Mouse (Mus musculus) cerebellum, postnatal 14 days (tissue): ENCODE results near the gene Nol8.

ENCODE experiments used
- DNase-seq, 2 experiments: peaks; one replicate each; pipeline ENCODE4 v3.0.0; 2021; ENCODE audit warnings: mixed read lengths in 2 of 2

The Nol8 gene

GRCm38 (mm10) chr13:49652481-49653179, at the start of gene Nol8, which contains the start of gene Cenpp:
Gene Nol8 (plus strand): TSS chr13:49653078.
Gene Cenpp (minus strand): TSS chr13:49652785.
- DNase-seq = peak; percentile 100

GRCm38 (mm10) chr13:49603603-49604002, 49.3 kb upstream of the Nol8 start:
- DNase-seq = no peak

GRCm38 (mm10) chr13:49607714-49608113, 45.2 kb upstream of the Nol8 start, which contains the start of gene Ogn:
Gene Ogn (plus strand): TSS chr13:49608046.
- DNase-seq = no peak

DNA sequence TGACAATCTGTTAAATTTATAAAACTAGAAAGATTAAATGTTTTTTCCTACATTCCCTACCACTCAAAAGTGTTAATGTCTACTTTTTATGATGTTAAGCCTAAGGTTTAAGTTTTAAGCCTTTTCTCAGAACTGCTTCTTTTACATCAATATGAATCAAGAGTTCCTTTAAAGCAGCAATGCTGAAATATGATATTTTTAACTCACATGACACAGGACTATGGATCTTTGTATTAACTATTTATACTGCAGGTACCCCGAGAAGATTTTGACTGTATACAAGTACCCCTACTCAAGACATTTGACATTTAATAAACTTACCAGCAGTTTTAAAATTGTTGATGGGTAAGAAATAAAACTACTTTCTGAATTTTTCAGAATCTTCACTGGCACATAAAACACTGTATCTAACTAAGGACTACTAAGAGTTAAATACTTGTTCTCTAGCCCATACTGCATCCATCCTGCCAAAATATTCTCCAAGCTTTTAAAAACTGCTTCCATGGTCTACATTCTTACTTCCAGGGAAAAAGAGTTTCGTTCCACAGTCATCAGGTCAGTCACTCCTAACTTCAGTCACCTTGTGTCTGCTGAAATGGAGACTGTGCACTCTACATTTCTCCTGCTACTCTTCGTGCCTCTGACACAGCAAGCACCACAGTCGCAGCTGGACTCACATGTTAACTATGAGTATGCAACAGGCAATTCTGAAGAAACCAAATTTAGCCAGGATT, 44.1 kb upstream of the Nol8 start:
- no peak for DNase-seq

DNA sequence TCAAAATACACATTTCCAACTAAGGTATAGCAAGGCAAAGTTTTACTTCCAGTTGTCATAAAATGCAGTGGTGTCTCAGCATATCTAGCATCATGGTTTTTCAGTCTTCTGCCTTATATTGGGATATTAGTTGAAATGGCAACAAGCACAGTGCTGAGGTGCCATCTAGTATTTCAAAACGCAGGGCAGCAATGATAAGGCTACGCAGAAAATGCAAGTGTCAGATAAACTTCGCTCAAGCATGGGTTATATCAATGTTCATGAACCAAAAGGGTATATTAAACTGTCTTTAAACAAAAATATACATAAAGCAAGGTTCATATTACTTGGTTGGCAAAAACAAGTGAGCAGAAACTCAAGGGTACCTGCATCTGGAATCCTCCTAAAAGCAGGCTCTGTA, 35.9 kb upstream of the Nol8 start:
- no peak for DNase-seq

- no peak for DNase-seq
Measured at GRCm38 (mm10) chr13:49618365-49618764, 34.5 kb upstream of the Nol8 start.

DNA sequence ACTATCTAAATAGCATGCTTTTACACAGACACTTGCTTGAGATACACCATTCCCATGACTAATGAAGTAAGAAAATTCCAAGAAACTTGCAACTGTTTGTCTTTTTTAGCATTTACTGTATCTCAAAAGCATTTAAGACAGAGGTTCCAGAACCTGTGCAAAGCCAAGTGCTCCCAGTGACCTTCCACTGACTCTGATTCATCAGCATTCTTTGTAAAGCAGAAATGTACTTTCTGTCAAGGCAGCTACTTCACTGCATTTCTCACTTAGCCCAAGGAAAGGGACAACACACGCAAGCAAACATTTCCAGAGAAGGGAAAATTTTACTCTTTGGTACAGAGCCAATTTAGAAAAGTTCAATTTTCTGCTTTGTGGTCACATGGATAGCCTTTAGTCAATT, 29.7 kb upstream of the Nol8 start:
- no peak for DNase-seq

- no peak for DNase-seq
Measured at GRCm38 (mm10) chr13:49628167-49628566, 24.7 kb upstream of the Nol8 start.

GRCm38 (mm10) chr13:49629076-49629475, 23.8 kb upstream of the Nol8 start:
- no peak for DNase-seq

GRCm38 (mm10) chr13:49639965-49640364, 12.9 kb upstream of the Nol8 start:
- no peak for DNase-seq

- no peak for DNase-seq
Measured at GRCm38 (mm10) chr13:49642650-49643049, 10.2 kb upstream of the Nol8 start.

DNA sequence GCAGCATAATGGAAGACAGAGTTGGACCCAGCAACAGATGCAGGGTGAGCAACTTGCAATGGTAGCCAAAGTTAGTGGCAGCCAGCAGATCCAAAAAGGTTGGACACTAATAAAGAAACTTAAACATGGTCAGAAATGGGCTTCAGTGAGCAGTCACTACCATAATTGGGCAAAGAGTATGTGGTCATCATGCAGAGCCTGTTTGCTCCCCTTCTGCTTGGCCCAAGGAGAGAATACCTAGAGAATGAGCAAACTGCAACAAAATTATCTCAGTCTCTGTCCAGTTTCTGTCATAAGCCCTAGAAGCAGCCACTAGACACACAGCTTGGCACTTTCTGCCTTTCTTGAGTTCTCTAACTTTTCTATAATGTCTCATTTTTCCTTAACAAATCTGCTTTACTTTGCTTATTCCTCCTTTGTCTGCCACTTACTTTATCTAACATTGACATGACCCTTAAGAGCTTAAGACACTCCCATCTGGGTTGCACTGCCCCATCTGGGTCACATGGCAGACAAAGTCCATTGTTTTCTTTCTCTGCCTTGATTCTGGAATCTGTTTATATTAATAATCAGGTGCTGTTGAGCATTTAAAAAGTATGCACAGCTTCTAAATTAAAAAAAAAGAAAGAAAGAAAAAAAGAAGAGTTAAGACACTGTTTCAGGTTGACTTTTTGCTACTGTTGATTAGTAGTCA, 9.1 kb upstream of the Nol8 start:
- DNase-seq = no peak

DNA sequence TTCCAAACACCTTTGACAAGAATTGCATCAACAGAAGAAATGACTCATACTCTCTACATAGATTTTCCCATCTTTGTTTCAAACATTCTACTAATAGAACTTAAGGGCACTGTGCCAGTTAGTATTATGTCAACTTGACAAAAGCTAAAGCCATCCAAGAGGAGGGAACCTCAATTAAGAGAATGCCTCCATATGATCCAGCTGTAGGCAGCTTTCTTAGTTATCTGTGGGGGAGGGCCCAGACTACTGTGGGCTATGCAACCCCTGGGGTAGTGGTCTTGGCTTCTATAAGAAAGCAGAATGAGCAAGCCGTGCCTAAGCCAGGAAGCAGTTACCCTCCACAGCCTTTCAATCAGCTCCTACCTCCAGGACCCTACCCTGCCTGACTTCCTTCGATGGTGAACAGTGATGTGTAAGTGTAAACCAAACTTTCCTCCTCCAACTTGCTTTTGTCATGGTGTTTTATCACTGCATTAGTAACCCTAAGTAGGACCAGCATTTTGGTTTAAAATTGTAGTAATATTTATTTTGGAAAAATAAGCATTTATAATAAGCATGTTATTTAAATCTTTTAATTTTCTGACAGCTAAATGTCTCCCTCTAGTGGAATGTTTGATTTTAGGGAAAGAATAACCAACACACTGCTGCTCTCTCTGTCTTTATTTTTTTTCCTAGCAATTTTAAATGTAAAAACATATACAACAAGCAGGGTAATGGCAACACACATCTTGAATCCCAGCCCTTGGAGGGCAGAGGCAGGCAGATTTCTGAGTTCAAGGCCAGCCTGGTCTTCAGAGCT, 7.9 kb upstream of the Nol8 start:
- DNase-seq = no peak

GRCm38 (mm10) chr13:49646019-49646418, 6.9 kb upstream of the Nol8 start:
- DNase-seq = no peak

GRCm38 (mm10) chr13:49651136-49651535, 1.7 kb upstream of the Nol8 start:
- no peak for DNase-seq

- DNase-seq = no peak
Measured at GRCm38 (mm10) chr13:49651781-49652351, 1.0 kb upstream of the Nol8 start.

GRCm38 (mm10) chr13:49653180-49653541, 283 bp downstream of the Nol8 start:
- peak in 1 of 2 experiments; percentile 70 for DNase-seq

GRCm38 (mm10) chr13:49677793-49678192, 24.9 kb downstream of the Nol8 start:
- no peak for DNase-seq

DNA sequence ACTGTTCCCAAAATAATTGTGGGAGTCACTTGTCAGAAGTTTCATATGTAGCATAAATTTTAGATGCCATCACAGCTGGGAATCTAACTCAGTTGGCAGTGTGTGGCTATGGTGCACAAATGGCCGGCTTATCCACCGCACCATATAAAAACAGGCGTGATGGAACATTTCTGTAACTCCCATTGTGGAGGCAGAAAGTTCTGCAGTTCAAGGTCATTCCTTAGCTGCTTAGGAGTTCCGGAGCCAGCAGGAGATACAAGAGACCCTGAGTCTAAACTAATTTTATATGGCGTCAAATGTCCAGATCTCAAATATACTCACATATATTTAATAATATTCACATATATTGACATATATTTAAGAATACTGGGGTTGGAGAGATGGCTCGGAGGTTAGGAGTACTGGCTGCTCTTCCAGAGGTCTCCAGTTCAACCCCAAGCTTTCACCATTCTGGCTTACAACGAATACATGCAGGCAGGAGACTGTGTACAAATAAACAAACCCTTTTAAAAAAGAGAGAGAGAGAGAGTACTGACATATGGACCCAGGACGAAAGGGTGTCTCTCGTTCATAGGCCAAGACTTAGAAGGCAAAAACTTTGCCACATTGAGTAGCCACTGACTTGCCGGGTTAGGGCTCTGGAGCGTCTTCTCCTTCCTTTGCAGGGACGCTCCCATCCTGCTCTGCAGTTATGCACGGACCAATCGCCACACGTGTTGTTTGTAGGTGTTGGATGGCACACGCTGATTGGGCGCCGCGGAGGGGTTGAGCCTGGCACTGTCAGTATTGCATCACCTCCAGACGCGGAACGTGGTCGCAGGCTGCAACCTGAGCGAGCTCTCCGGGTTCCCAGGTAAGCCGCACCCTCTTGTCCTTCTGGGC, 28.7 kb downstream of the Nol8 start, which contains the start of gene Iars:
Iars (plus strand) TSS at position 750 of the 882 bp plus-strand sequence.
- DNase-seq = peak; percentile 99

GRCm38 (mm10) chr13:49682233-49682846, 29.5 kb downstream of the Nol8 start:
- peak in 1 of 2 experiments; percentile 8 for DNase-seq

DNA sequence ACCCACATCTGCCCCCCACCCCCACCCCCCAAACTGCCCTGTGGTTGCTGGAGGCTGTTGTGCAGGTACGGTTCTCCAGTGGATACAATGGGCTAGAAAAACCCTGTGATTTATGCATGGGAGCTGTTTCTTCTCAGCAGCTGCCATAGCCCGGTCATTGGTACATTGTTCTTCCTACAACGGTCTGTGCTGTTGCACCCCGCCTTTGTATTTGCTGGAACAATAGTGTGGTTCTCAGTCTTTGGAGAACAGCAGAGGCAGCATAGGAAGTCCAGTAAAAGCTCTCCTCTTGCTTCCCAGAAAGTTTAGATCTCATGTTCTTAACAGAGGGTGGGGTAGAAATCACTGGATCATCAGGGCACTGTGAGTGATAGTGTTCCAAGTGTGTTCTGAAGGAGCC, 31.4 kb downstream of the Nol8 start:
- no peak for DNase-seq
